Mouse (Mus musculus): ENCODE results near the gene Bgn. TPM values are rescaled to one million over a fixed set of nuclear protein-coding genes. Genes with fewer than 3 reads are reported as not detected.
A peak's percentile ranks its signal among the peaks of the same experiment; 100 is the strongest.

Gene Bgn
- polyA plus RNA-seq (2012; rRNA removed), result 28.2 and 30.2 TPM in 2 replicates

DNA sequence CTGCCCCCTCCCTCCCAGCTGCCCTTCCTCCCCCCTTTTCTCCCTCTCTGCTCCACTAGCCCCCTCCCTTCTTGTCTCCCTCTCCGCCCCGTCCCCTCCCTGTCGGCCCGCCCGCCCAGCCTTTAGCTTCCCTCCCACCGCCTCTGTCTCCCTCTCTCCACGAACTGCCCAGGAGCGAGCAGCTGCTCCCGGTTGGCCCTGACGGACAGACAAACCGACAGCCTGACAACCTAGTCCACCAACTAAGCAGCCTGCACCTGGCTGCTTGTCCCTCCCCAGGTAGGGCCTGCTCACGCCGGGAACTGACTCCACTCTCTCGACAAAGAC is at the start of gene Bgn:
Bgn (plus strand) TSS at position 119 of the 327 bp plus-strand sequence.
- no peak for DNase-seq (ENCODE audit: extremely low spot score in 1 of 2, low spot score in 1 of 2)

GRCm38 (mm10) chrX:73435252-73435651 is 48.1 kb upstream of the Bgn start, which contains the start of gene Trex2:
Gene Trex2 (minus strand): TSS chrX:73435344.
- no peak for DNase-seq (ENCODE audit: extremely low spot score in 1 of 2, low spot score in 1 of 2)

- DNase-seq (ENCODE audit: extremely low spot score in 1 of 2, low spot score in 1 of 2), result peak in 1 of 2 experiments; percentile 27
These were observed 42.0 kb upstream of the Bgn start for GRCm38 (mm10) chrX:73441428-73441827.

- peak in 1 of 2 experiments; percentile 77 for DNase-seq (ENCODE audit: extremely low spot score in 1 of 2, low spot score in 1 of 2)
These were observed 31.5 kb upstream of the Bgn start for GRCm38 (mm10) chrX:73451949-73452348.

GRCm38 (mm10) chrX:73458877-73459392 is 24.5 kb upstream of the Bgn start, which contains the start of gene Haus7:
Gene Haus7 (minus strand): TSS chrX:73459044.
- peak; percentile 90 to 92 for DNase-seq (ENCODE audit: extremely low spot score in 1 of 2, low spot score in 1 of 2)

GRCm38 (mm10) chrX:73460792-73461191 is 22.6 kb upstream of the Bgn start:
- DNase-seq (ENCODE audit: extremely low spot score in 1 of 2, low spot score in 1 of 2), result no peak

DNA sequence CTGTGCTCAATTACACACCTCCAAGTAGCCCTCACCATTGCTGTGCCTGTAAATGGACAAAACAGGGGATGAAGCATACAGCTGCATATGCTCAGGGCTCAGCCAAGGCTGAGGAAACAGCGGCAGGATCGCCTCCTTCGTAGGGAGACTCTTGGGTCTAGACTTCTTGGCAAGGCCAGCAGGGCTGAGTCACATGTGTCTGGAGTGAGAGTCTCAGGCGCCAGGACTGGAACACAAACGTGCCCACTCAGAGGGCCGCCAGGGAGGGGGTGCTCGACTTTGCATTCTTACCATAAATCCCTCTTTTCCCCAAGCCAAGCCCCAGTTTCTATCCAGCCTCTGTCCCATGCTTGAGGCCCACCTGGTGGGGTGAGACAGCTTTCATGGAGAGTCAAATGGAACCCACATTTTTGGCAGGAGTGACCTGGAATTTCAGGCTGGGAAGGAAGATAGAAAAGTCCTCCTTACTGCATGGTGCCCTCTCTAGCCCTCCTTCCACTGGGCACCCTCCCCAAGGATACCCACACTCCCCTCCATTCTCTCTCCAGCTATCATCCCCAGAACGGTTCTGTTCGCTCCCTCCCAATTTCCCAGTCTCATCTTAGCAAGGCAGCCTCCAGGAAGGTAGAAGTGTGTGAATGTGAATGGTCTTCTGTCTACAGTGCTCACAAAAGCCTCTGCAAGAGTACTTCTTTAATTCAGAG is 17.8 kb upstream of the Bgn start:
- DNase-seq (ENCODE audit: extremely low spot score in 1 of 2, low spot score in 1 of 2), result peak in 1 of 2 experiments; percentile 28

- no peak for DNase-seq (ENCODE audit: extremely low spot score in 1 of 2, low spot score in 1 of 2)
These were observed 15.8 kb upstream of the Bgn start for GRCm38 (mm10) chrX:73467446-73468241.

DNA sequence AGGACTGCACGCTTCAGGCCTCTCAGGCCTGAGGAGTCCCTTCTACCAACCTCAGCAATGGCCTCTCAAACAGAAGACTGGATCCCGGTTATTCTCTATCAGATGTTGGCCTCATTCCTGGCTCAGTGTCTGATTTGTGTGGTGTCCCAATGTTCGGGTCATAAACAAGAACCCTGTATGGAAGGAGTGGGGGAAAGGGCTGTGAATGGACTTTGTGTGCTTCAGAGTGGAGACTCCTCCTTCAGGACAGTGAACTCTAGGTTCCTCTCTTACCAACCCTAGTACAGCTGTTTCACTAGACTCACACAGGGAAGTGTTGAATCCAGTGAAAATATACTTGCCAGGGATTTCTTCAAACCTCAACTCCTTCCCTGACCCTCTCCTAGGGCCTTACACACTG is 15.1 kb upstream of the Bgn start:
- no peak for DNase-seq (ENCODE audit: extremely low spot score in 1 of 2, low spot score in 1 of 2)

DNA sequence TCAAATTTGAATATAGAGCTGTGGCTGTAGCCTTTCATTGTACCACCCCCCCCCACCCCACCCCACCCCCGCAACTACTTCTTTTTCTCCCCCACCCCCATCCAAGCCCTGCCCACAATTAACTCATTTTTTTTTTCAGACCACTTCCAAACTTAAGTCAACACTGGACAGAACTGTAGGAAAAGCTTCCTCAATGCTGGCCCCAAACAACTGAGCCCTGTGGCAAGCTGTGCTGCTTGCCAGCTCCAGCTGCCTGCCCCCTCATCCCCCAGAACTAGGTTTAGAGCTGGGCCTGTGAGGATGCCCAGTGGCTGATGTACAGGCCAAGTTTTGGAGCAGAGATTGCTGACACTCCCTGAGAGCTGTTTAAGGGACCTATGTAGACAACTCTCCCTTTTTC is 14.7 kb upstream of the Bgn start:
- no peak for DNase-seq (ENCODE audit: extremely low spot score in 1 of 2, low spot score in 1 of 2)

GRCm38 (mm10) chrX:73471764-73472163 is 11.6 kb upstream of the Bgn start:
- no peak for DNase-seq (ENCODE audit: extremely low spot score in 1 of 2, low spot score in 1 of 2)

GRCm38 (mm10) chrX:73474340-73475165 is 8.8 kb upstream of the Bgn start:
- DNase-seq (ENCODE audit: extremely low spot score in 1 of 2, low spot score in 1 of 2), result no peak

- DNase-seq (ENCODE audit: extremely low spot score in 1 of 2, low spot score in 1 of 2), result no peak
These were observed 7.6 kb upstream of the Bgn start for GRCm38 (mm10) chrX:73475658-73476256.

DNA sequence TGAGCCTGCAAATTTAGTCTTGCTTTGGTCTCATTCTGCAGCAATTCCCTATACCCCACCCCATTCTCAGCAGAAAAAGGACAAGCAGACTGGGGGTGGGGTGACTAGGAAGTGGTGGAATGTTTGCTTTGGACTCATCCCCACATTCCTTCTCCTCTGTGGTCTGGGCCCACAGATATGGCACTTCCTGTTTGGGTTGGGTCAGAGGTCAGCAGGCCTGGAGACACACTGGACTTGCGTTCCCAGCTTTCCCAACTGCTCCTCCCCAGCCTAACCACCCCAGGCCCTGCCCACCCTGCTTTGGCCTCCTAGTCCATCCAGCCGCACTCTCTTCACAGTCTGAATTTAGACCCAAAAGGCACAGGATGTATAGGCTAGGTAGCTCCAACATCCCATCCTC is 6.8 kb upstream of the Bgn start:
- DNase-seq (ENCODE audit: extremely low spot score in 1 of 2, low spot score in 1 of 2), result no peak

DNA sequence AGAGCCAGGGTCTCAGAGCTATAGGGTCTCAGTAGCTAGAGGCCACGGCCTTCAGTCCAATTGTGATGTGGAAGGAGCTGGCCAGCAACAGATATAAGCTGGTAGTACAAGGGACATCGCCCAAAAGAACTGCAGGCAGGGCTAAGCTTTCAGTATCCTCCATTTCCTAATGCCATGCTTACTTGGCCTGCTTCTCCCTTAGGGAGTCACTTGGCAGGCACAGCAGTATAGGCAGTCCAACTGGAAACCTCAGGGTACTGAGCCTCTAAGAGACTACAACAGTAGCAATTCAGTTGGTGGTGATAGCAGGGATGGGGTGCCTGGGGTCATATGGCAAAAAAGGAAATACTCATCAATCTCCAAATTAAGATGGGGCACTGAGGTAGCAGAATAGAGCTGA is 5.9 kb upstream of the Bgn start:
- no peak for DNase-seq (ENCODE audit: extremely low spot score in 1 of 2, low spot score in 1 of 2)

DNA sequence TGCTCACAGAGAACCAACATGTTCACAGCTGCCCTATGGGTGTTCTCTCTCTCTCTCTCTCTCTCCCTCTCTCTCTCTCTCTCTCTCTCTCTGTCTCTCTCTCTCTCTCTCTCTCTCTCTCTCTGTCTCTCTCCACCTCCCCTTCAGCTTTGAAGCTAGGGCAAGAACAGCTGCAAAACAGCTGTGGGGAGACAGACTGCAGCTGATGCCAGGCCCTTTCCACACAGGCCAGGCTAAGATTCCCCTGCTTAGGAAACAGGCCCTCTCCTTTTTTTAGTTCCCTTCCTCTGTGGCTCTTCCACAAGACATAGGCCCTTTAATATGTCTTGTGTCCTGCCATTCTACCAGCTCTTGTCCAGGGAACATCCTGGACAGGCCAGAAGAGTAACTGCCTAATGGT is 3.7 kb upstream of the Bgn start:
- DNase-seq (ENCODE audit: extremely low spot score in 1 of 2, low spot score in 1 of 2), result no peak

- DNase-seq (ENCODE audit: extremely low spot score in 1 of 2, low spot score in 1 of 2), result no peak
These were observed 3.1 kb upstream of the Bgn start for GRCm38 (mm10) chrX:73480334-73480733.

GRCm38 (mm10) chrX:73482643-73483483 is 539 bp upstream of the Bgn start:
- no peak for DNase-seq (ENCODE audit: extremely low spot score in 1 of 2, low spot score in 1 of 2)

DNA sequence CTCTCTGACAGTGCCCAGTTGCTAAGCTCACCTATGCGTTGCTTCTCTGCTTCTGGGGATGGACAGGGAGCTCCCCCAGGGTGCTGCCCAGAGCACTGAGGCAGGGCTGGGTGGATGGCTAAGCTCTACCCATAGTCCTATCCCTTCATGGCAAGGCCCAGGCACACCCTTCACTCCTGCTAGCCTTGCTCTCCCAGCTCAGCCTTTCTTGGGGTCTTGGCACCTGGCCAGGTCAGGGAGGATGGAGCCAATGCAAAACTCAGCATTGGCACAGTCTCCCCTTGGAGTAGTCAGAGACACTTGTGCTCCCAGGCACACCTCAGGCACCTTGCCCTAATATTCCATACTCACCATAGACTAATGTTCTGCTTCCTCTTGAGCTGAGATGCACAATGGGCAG is 674 bp downstream of the Bgn start:
- no peak for DNase-seq (ENCODE audit: extremely low spot score in 1 of 2, low spot score in 1 of 2)

- DNase-seq (ENCODE audit: extremely low spot score in 1 of 2, low spot score in 1 of 2), result no peak
These were observed 1.5 kb downstream of the Bgn start for GRCm38 (mm10) chrX:73484870-73485269.
